Mouse (Mus musculus): ENCODE data around the gene Cdc6.
"Not testable (repeated sequence)": the region's sequence is repeated elsewhere in the genome, so short reads cannot be mapped to it uniquely, and the experiment has no call there.

Gene Cdc6

DNA sequence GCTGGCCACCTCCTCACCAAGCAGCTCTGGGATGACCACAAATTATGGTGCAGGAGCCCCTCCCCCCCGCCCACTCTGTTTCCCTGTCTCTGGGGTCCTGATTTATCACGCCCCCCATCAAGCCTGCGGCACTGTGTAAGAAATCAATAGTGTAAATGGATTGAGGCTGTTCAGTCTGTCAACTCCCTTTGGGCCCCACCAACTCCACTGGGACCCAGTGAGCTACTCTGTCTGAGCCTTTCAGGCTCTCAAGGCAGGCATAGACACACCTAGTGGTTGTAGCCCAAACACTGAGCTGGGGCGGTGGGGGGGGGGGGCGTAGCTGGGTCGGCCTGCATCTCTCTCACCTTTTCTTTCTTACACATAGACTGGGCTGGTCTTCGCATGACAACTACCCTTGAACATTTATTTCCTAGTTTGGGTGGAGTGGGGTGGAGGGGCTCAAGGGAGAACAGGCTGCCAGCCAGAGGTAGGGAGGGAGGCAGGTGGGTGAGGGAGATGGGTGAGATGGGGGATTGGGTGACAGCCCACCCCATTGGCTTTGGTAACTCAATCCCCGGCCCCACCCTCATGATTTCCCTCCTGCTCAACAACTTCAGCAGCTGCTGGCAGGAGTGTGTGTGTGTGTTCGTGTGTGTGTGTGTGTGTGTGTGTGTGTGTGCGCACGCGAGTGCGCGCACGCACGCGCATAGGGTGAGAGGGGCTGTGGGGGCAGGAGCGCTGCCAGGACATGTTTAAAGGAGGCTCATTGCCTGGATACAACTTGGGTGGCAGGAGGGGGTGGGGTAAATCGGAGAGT is 24.9 kb downstream of the Cdc6 start:
- DNase-seq = no peak

DNA sequence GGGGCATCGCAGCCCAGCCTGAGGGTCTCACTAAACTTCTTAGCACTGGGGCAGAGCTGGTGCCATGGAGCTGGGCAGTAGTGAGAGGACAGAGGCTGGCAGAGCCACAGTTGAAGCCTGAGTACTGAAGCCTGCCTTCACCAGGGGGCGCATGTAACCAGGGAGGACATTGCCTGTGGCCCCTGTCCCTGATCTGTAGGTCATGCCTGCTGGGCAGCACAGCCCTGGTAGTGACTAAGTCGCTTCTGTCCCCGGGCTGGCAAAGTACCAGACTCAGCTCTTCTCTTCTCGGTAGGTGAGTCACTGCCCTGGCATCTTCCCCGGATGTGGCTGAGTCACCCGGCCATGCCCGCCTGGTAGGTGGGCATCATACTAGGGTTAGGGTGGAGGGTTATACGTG is 25.6 kb downstream of the Cdc6 start:
- peak; percentile 76 to 79 for DNase-seq

DNA sequence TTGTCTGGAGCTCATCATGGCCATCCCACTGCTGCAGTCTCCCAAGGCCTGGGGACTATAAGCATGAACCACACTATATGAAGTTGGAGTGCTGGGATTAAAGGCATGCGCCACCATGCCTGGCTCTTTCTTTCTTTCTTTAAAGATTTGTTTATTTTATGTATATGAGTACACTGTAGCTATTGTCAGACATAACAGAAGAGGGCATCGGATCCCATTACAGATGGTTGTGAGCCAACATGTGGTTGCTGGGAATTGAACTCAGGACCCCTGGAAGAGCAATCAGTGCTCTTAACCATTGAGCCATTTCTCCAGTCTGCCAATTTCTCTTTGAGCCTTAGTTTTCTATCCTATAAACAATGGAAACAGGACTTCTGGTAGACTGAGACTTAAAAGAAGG is 26.2 kb downstream of the Cdc6 start:
- not testable (repeated sequence) for DNase-seq

DNA sequence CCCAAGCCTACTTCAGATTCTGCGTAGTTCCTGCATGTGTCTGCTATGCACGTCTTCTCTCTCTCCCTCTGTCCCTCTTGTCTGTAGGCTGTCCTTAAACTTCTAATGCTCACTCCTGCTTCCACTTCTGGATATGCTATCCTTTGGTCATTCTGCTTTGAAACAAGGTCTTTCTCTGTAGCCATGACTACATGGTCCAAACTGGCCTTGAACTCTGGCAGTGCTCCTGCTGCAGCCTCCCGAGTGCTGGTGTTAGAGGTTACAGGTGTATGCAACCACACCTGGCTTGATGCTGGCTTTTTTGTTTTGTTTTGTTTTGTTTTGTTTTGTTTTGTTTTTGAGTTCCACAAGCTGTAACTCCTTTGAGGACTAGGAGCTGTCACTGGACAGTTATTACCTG is 26.8 kb downstream of the Cdc6 start:
- DNase-seq = no peak

DNA sequence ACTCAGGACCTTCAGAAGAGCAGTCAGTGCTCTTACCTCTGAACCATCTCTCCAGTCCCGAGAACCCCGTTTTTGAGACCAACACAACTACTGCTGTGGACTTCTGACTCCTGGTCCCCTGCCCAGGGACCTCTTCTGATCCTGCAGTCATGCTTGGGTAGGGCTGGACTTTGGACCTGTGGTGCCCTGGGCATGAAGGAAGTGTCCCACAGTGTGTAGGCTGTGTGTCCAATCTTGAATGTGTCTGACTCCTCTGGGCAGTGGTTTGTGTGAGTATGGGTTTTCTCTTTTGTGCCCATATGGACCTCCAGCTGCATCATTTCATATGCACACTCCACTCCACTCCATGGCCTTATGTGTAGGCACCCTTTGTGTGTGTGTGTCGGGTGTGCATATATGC is 27.5 kb downstream of the Cdc6 start:
- no peak for DNase-seq

DNA sequence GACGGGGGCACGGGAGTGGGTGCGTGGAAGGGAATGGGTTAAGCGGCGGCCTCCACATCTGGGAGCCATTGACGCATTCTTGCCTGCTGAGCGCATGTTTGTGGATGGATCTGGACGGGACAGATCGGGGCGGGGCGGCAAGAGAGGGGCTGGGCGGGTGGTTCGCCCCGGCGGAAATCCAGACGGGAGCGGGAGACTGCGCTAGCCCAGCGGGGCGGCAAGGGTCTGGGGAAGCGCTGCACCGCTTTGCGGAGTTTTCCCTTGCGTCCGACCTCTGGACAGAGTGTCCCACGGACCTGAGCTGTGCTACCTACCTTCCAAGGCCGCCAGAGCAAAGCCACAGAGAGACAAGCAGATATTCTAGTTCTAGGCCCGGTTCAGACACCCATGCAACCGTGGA is 28.6 kb downstream of the Cdc6 start:
- DNase-seq = peak in 1 of 2 experiments; percentile 0

DNA sequence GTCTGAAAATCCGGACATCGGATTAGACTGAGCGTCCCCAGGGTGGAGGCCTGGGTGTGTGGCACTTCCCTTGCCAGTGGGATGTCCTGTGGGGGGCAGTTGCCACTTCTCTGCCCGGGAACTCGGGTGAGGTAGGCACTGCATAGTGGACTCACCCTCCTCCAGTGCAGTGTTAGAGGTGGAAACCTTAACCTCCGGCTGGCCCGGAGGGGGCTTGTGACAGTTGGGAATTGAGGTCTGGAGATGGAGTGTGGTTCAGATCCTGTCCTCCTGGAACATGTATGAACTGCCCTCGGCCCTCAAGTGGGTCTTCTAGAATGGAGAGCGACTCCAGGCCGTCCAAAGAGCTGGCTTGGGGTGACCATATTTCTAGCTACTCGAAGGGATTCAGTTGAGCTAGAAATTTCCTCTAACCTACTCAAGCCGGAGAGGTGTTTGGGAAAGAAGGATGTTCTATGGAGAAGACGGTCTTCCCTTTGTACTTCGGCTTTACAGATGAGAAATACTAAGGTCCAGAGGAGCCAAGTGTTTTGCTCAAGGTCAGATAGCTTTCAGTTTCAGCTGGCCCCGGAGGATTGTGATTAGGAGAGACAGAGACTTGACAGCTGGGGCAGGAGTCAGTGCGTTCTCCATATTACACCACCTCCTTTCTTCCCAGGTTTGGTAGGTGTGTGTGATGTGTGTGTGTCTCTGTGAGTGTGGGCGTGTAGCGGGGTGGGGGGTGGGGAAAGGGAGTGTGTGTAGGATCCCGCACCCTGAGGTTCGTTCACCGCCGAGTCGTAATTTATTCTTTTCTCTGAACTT is 29.2 kb downstream of the Cdc6 start:
- DNase-seq = peak in 1 of 2 experiments; percentile 31

DNA sequence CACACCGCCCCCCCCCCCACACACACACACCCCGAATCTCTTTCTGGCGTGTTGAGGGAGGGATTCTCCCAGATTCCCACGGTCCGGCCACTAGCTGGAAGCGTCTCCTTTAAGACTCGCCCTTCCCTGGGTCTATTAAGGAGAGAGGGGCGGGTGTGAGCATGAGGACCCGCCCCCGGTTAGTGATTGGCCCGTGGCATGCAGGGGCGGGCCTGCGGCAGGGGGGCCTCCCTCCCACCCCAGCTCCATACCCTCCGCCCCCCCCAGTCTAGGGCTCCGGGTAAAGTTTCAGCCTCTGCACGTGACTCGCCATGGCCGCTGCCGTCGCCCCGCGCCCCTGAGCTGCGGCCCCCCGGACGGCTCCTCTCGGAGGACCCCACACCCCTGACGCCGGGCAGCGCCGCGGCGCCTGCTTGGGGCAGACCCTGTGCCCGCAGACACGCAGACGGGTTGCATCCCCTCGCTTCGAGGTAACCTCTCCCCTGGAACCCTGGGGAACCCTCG is 29.9 kb downstream of the Cdc6 start:
- DNase-seq = peak; percentile 90

DNA sequence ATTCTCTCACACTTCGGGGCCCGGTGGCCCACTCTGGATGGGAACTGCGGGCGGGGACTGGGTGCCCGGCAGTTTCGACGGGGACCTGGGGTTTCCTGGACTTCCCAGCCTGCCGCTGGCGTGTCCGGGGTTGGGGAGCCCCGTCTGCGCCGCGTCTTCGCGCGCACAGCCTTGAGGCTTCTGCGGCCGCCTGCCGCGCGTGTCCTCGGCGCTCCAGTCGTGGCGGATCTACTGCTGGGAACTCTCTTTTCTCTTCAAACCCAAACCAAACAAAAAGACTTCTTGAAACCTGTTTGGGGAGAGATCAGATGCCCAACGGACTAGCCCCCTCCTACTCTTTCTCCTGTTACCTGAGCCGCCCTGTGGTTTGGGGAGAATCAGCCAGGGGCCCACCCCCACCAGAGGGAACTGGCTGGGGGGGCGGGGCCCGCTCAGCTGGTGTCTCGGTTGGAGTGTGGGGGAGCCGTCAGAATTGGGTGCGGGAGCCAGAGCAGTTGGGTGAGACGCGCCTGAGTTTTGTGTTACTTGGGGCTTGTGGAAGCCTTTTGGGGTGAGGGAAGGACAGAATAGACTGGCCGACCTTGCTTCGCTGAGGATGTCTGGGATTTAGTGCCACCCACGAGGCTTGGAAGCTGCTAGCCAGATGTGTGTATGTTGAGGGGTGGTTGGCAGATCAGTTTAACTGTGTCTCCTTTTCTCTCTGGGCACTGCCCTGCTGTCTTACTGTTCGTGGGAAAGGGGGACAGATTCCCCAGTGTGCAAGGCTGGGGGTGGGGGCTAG is 30.5 kb downstream of the Cdc6 start:
- peak; percentile 80 to 83 for DNase-seq

DNA sequence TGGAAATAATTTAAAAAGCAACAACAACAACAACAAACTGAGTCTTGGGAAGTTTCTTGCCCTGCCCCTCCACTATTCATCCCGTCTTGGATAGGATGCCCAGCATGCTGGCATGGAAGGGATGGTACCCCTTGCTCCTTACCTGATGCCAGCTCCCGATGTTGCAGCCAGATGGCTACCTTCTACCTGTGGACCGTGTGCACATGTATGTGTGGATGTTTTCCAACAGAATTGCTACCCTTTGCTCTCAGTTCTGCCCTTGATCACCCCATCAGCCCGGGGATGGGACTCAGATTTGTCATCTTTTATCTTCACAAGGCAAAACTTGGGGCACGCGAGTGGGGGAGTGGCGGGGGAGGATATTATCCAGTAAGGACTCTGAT is 31.1 kb downstream of the Cdc6 start:
- DNase-seq = no peak

DNA sequence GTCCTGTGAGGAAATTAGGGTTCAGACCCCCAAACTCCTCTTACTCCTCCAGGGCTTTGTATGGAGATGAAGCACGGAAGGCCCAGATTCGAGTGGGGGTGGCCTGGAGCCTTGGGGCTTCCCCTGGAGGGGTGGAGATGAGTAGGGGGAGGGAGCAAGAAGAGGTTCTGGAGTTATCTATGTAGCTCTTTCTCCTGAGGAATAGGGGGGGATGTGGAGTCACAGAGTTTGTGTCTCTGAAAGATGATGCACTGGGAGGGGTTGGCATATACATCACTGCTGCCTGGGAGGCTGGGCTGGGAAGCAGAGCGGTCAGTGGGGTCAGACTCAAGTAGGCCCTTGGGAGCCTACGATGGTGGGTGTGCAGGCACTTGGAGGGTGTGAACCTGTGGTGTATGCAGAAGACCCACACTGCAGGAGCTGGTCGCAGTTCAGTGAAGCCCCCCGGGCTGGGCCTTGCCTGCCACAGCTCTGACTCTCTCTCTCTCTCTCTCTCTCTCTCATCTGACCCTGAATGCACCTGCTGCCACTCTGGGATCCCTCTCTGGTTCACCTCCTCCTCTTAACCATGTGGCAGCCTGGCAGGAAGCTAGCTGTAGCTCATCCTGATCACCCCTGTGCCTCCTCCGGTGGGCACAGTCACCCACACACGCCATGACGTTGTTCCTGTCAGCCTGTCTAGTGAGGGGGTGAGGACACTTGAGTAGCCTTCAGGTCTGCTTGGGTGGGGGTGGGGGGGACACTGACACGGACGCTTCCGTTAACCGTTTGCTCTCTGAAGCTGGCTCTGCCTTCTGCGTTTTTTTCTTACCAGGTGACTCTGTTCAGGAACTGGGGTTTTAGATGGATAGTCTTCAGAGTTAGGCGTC is 31.7 kb downstream of the Cdc6 start:
- peak; percentile 81 to 83 for DNase-seq

DNA sequence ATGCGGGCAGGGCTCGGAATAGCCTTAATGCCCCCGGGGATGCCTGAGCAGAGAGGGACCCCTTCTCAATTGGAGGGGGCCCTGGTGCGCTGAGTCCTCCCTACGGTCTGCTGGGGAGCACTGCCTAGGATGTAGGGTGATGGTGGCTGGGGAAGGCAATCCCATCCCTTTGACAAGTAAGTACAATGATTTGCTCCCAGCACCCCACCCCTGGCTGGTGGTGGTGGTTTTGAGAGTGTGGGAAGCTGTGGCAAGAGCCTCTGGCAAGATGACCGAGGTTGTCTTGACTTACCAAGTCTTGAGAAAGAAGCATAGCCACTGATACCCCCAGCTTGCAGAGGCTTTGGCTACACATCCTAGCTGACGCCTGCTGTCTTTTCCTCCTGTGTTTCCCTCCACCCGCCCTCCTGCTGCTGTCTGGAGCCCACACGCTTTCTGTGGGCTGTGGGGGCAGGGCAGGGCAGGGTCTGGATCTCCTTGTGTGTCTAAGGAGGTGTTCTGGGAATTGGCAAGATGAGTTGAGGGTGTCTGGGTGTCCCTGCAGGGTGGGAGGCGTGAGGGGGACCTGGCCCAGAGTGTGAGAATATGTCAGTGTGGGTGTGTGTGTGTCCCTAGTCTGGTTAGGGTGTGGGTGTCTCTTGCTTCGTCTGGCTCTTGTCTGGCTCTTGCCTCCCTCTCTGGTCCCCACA is 32.5 kb downstream of the Cdc6 start:
- peak in 1 of 2 experiments; percentile 36 for DNase-seq

DNA sequence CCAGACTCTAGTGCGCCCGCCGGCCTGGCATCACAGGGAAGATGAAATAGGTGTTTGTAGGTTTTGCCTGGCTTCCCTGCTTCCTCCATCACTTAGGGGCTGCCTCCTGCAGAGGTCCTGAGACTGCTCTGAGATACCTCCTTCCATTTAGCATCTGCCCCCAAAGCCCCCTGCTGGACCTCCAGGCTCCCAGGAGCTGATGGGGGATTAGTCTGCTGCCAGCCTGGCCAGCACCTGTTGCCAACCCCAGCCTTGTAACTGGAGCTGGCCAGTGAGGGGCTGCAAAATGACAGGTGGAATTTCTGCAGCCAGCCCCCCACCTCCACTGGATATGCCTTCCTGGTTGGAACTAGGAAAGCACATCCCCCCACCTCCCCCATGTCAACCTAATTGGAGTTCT is 33.2 kb downstream of the Cdc6 start:
- DNase-seq = peak in 1 of 2 experiments; percentile 16

DNA sequence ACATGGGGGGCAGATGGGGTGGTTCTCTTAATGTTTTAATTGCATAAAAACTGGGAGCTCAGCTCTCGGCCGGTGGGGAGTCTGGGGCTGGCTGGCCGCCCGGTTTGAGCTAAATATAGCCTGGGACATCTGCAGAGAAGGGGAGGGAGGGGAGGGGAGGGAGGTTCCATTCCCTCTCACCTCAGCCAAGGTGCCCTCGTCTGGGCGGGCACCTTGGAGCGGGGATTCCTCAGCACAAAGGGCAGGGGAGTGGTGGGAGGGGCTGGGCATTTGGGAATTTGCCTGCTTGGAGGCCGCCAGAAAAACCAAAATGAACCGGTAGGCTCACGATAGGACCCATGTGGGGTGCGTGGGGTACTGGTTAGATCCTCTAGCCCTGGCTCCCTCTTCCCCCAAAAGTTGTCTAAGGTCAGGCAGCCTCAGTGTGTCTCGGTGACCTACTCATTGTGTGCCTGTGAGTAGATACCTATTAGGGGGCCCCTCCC is 33.8 kb downstream of the Cdc6 start:
- peak in 1 of 2 experiments; percentile 40 for DNase-seq

DNA sequence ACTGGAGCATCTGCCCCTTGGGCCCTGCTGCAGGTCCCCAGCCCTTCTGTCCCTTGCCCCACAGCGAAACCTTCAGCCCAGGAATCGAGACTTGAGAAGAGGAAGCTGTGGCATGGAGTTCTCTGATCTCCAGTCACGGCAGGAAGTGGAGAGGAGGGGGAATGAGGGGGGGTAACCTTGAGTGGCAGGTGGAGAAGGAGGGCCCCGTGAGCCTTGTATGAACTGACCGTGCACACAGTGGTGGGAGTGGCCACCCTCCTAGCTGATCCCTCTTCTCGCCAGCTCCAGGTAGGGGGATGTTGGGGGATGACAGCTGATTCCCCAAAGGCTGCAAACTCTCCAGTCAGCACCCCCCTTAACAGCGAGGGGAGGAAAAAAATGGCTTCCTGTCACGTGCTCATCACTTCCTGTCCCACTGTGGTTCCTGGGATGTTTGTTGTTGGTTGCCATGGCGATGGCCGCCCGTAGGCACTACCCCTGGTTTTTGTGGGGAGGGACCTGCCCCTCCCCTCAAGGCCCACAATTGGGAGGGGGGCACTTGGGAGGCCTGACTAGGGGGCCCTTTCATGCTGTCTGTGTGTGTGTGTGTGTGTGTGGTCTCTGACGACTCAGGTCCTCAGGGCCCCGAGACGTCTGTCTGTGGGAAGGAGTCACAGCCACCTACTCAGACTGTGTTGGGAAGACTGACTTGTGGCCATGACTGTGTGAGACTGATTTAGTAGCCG is 34.4 kb downstream of the Cdc6 start:
- peak; percentile 96 for DNase-seq

DNA sequence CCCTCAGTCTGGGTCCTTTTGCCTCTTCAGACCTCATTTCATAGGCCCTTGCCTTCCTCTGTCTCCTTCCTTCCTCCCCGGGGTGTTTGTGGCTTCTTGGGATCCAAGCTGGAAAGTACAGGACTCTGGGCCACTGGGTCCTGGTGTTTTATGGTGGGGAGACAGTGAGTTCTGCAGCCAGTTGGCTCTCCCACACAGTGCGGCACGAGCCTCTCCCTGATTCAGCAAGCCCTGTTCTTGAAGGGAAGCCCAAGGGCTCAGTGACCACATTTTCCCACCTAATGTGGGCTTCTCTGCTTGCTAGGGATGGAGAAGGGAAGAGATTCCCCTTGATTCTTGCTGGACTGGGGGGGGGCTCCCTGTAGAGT is 34.9 kb downstream of the Cdc6 start:
- DNase-seq = no peak

DNA sequence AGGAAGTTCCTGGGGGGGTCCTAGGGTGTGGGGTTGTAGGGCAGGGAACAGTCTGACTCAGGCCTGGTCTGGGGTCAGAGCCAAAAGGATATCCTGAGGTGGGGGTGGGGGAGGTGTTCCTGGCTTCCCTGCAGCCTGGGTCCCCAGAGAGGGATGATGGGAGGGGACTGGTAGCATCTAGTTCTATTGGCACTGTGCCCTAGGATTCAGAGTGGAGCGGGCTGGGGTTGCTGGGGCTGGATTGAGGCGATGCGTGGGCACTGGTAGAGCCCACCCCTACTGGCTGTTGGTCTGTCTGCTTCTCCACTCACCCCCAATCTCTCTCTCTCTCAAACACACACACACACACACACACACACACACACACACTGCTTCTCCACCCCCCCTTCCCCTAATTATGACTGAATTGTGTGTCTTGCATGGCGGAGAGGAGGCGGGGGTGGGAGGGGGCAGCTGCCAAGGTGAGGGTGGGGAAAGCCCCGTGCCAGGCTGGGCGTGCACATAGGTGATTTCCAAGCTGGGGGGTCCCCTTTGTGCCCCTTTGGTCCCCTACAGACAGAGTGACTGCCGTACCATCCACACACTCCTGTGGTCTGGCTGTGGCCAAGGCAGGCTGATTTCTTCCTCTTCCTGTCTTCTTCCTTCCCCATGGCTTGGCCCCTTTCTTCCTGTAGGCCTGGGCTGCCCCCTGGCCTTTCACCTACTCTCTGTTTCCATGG is 35.5 kb downstream of the Cdc6 start:
- peak in 1 of 2 experiments; percentile 90 for DNase-seq

DNA sequence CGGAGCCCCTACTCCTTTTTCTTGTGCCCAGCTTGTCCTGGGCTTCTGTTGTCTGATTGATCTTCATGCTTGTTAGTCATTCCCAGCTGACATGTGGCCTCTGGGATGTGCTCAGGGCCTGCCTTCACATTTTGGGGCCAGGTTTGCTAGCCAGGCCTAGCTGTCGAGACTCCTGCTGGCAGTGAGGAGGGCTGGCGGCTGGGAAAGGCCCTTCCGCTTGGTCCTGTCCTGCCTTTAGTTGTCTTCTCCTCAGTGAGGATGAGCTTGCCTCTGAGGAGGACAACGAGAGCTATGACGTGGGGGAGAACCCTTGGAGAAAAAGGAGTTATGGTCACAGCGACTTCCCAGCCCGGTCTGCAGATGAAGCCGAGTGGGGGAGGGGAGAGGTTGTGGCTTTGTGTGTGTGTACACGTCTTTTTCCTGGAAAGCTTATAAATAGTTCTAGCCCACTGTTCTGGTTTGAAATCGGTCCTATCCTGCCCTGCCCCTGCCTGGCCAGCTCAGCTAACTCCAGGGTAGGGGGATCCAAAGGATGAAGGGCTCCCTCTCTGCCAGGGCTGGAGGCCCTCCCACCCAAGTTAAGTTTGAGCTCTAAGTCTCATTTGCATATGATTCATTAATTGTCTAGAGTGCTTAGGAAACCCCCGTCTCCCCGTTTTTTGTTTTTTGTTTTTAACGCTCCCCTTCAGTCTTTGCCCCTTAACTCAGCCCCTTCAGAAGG is 36.3 kb downstream of the Cdc6 start:
- DNase-seq = peak; percentile 84 to 86

DNA sequence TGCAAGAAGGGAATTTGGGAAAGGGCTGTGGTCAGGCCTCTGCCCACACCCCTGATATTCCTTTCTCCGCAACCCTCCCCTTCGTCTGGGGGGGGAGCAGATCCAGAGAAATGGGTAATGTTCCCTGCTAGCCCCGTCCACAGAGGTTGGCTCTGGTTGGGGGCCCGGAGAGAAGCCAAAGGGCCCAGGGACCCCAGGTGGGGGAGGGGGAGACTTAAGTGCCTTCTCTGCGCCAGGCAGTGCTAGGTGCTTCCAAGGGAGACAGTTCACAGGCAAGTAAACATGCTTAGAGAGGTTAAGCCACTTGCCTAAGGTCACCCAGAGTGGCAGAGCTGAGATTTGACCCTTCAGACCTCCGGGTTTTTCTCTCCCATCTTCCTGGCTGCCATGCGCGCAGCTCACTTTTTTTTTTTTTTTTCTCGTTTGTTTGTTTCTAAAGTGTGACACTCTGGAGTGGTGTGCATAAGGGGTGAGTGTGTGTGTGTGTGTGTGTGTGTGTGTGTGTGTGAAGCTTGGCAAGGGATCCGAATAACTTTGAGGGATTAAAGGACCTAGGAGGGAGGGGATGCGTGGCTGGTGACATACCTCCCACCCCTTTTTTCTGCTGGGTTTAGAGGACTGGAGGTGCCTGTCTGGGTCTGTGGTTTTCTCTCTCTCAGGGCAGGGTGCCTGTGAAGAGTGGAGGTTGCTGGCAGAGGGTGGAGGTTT is 37.5 kb downstream of the Cdc6 start:
- peak in 1 of 2 experiments; percentile 42 for DNase-seq
